Mouse (Mus musculus) liver, embryonic 14.5 days (tissue): ENCODE measurements around the gene Akap12. TPM values are rescaled to one million over a fixed set of nuclear protein-coding genes. Genes with fewer than 3 reads are reported as not detected.

Experiments
- ATAC-seq: fragments of 200-750 bp; cut with Nextera tagmentation; 2 replicates; pipeline ENCODE4 v1.8.0; 2017; ENCODE audit warnings: moderate number of reproducible peaks, mild to moderate bottlenecking, moderate library complexity; ENCODE audit not compliant: insufficient read depth
- DNase-seq, 3 experiments: peaks; one replicate each; pipeline ENCODE4 v3.0.0-alpha.2; 2012 to 2013; ENCODE audit warnings: low read depth in 3 of 3, low spot score in 3 of 3
- H3K27ac ChIP-seq: fragments of 300-500 bp; sonication (generic); 2 replicates; pipeline ENCODE4 v1.5.1; 2014; ENCODE audit warnings: moderate library complexity, mild to moderate bottlenecking, control low read depth, inconsistent platforms
- H3K27me3 ChIP-seq: fragments of 300-500 bp; sonication (generic); 2 replicates; pipeline ENCODE4 v1.6.1; 2014; ENCODE audit warnings: mild to moderate bottlenecking, low read length, moderate library complexity; ENCODE audit not compliant: control insufficient read depth, insufficient read depth
- H3K36me3 ChIP-seq: fragments of 300-500 bp; sonication (generic); replicated peaks from 2 replicates; pipeline ENCODE4 v1.6.1; 2014; ENCODE audit warnings: low read depth; ENCODE audit not compliant: control insufficient read depth, insufficient read depth
- H3K4me1 ChIP-seq, 2 experiments: fragments of 200-500 bp in 1 of 2; fragments of 300-500 bp in 1 of 2; sonication (generic) in 1 of 2; replicated peaks; 2 replicates each; pipeline ENCODE4 v1.6.1; 2012 to 2014; ENCODE audit warnings: antibody characterized with exemption in 1 of 2, inconsistent platforms in 1 of 2, low read length in 1 of 2; ENCODE audit not compliant: control insufficient read depth in 2 of 2, insufficient read depth in 2 of 2
- H3K4me2 ChIP-seq: fragments of 300-500 bp; sonication (generic); 2 replicates; pipeline ENCODE4 v1.6.1; 2014; ENCODE audit warnings: low read depth, mild to moderate bottlenecking, control low read depth, moderate library complexity
- H3K4me3 ChIP-seq, 2 experiments: fragments of 200-500 bp in 1 of 2; fragments of 300-500 bp in 1 of 2; sonication (generic) in 1 of 2; 2 replicates each; pipeline ENCODE4 v1.5.1; 2012 to 2014; ENCODE audit warnings: low read depth in 2 of 2, low read length in 2 of 2, mild to moderate bottlenecking in 2 of 2, control low read depth in 1 of 2, inconsistent platforms in 1 of 2, moderate library complexity in 1 of 2; ENCODE audit not compliant: insufficient read depth in 1 of 2
- H3K9ac ChIP-seq: fragments of 300-500 bp; sonication (generic); replicated peaks from 2 replicates; pipeline ENCODE4 v1.6.1; 2014; ENCODE audit warnings: mild to moderate bottlenecking, control low read depth, moderate library complexity
- H3K9me3 ChIP-seq: fragments of 300-500 bp; sonication (generic); 2 replicates; pipeline ENCODE4 v1.6.1; 2016; ENCODE audit warnings: low read length, mixed read lengths; ENCODE audit not compliant: control insufficient read depth
- CTCF ChIP-seq: IDR thresholded peaks from 2 replicates; pipeline ENCODE4 v1.5.1; 2016; ENCODE audit warnings: antibody characterized with exemption, low read depth, control low read depth
- EP300 ChIP-seq: IDR thresholded peaks from 2 replicates; pipeline ENCODE4 v1.6.1; 2016; ENCODE audit warnings: antibody characterized with exemption, low read depth
- WGBS: fragments of 180-500 bp; shearing (Covaris S2); extraction: QIAGEN DNeasy Blood & Tissue Kit; methylation state at CpG from one replicate; pipeline ENCODE4 v1.1.7; 2014; ENCODE audit not compliant: insufficient replicate concordance; 5-methylcytosine and 5-hydroxymethylcytosine counted together
- polyA plus RNA-seq, 2 experiments: library from polyadenylated mRNA; depleted of rRNA in 1 of 2; stranded (reverse) in 1 of 2; unstranded in 1 of 2; fragments of >200 nt; fragmentation: Nextera tagmentation in 1 of 2; extraction: Ambion mirVana in 1 of 2; gene quantifications; 2 replicates each; pipeline versions ENCODE4 v1.2.1 to v1.2.3; 2012 to 2014

Akap12 gene
- polyA plus RNA-seq (2012; rRNA removed) (1.7 and 2.5 TPM in 2 replicates), polyA plus RNA-seq (2014; fragmentation: Nextera tagmentation; extraction: Ambion mirVana) (2.9 and 3.2 TPM in 2 replicates)

GRCm38 (mm10) chr10:4266041-4266930 lies at the start of gene Akap12:
Gene Akap12 (plus strand): TSS chr10:4266380.
- Histone ChIP-seq H3K36me3 (no peaks in the 10 kb centered on the region), H3K4me1 (no peaks in the 10 kb centered on the region), H3K9me3 (no peaks in the 10 kb centered on the region), H3K9ac (no peak within 1 kb of the TSS), H3K4me3 (peak within 1 kb of the TSS; percentile 46 to 47), H3K4me2 (peak within 1 kb of the TSS; percentile 59), H3K27me3 (peaks cover 34% of the 10 kb centered on the region), H3K27ac (no peak within 1 kb of the TSS)
- no peak for ATAC-seq
- WGBS: 1% methylated on average over 54 of the region's 54 CpGs
- TF ChIP-seq EP300: no peak
- TF ChIP-seq CTCF: no peak
- no peak for DNase-seq

GRCm38 (mm10) chr10:4230563-4231359 lies 35.4 kb upstream of the Akap12 start:
- Histone ChIP-seq H3K36me3 (no peaks in the 10 kb centered on the region), H3K4me1 (no peaks in the 10 kb centered on the region), H3K4me2 (no peak overlapping the region), H3K27ac (no peak overlapping the region), H3K27me3 (no peaks in the 10 kb centered on the region), H3K4me3 (no peak overlapping the region), H3K9me3 (no peaks in the 10 kb centered on the region), H3K9ac (no peak overlapping the region)
- ATAC-seq (no peak), DNase-seq (no peak)
- TF ChIP-seq CTCF (no peak), EP300 (no peak)
- WGBS: 70% methylated on average over 17 of the region's 17 CpGs

- Histone ChIP-seq H3K27me3 (no peaks in the 10 kb centered on the region), H3K4me2 (no peak overlapping the region), H3K27ac (no peak overlapping the region), H3K9me3 (no peaks in the 10 kb centered on the region), H3K9ac (no peak overlapping the region), H3K4me3 (no peak overlapping the region), H3K36me3 (no peaks in the 10 kb centered on the region), H3K4me1 (no peaks in the 10 kb centered on the region)
- no peak for ATAC-seq
- no peak for DNase-seq
- TF ChIP-seq CTCF (no peak), EP300 (no peak)
- WGBS: 46% methylated on average over 9 of the region's 9 CpGs
These were observed 33.1 kb upstream of the Akap12 start for GRCm38 (mm10) chr10:4233102-4233501.

GRCm38 (mm10) chr10:4239794-4240574 lies 26.2 kb upstream of the Akap12 start:
- Histone ChIP-seq H3K9ac (no peak overlapping the region), H3K27me3 (no peaks in the 10 kb centered on the region), H3K4me1 (no peaks in the 10 kb centered on the region), H3K4me3 (no peak overlapping the region), H3K9me3 (no peaks in the 10 kb centered on the region), H3K4me2 (no peak overlapping the region), H3K27ac (no peak overlapping the region), H3K36me3 (no peaks in the 10 kb centered on the region)
- ATAC-seq (no peak), DNase-seq (no peak)
- TF ChIP-seq EP300 (no peak), CTCF (no peak)
- WGBS: 52% methylated on average over 5 of the region's 5 CpGs
